Mouse (Mus musculus): ENCODE data around the gene Tigd3.

Gene Tigd3

DNA sequence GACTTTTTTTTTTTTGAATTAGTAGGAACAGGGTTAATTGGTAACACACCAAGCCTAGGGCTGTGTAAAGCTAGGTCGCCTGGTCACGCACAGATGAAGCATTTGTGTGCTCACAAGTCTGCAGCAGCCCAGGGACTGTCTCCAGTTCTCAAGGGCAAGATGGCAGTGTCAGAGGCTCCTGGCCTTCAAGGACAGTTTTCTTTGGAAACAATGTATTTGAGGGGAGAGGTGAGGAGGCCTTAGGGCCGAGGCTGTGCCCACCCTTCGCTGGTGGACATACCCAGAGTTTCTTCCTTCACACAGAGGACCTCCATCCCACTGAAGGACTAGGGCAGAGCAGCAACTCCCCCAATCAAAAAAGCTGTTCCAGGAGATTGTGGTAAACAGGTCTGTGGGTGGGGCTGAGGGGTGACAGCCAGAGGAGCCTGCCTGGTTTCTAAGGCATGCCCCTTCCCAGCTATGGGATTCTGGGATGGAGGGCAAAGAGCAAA is 46.6 kb downstream of the Tigd3 start:
- no peak for DNase-seq (ENCODE audit: low spot score in 2 of 2)

DNA sequence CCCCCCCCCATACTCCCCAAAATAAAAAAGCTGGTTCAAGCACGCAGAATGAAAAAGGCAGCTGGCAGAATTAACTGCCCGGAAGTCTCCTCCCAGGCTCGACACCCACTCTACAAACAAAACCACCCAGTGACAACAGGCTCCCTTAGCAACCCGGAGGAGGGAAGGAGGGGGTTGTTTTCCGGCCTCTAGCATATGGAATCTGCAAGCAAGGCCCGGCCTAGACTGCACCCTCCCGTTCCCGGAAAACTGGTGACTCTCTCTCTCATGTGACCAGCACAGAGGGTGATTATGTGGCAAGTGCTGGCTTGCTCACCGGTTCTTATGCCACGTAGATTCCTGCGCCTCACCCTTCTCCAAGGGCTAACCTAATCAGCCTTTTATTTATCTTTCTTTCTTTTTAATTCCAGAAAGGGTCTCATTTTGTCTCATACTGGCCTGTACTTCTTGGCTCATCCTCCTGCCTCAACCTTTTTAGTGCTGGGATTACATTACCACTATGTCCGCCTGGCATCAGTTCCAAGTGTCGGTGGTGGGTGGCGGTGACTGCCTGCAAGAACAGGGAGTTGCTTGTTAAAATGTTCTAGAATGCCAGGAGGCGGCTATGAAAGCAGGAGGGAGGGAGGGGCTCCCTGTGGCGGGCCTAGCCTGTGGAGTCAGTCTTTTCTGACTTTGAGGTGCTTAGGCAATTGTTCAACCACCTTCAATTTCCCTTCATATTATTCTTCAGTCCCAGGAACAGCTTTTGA is 47.2 kb downstream of the Tigd3 start:
- DNase-seq (ENCODE audit: low spot score in 2 of 2): peak; percentile 33 to 39

DNA sequence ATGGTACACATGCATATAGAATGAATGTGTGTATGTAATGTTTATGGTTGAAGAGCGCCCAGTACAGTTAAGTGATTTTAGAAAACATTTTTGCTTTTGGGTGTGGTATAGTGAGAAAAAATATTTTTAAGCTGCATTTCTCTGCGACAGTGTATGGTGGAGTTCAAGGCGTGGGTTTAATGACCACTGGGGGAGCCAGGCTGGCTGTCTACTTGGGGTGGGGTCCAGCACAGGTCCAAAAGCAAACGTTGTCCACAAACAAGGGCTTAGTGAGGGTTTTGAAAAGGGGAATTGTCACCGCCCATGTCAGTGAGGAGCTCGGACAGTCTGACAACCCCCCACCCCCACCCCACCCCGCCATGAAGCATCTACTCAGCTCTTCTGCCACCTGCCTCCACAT is 47.8 kb downstream of the Tigd3 start:
- no peak for DNase-seq (ENCODE audit: low spot score in 2 of 2)

DNA sequence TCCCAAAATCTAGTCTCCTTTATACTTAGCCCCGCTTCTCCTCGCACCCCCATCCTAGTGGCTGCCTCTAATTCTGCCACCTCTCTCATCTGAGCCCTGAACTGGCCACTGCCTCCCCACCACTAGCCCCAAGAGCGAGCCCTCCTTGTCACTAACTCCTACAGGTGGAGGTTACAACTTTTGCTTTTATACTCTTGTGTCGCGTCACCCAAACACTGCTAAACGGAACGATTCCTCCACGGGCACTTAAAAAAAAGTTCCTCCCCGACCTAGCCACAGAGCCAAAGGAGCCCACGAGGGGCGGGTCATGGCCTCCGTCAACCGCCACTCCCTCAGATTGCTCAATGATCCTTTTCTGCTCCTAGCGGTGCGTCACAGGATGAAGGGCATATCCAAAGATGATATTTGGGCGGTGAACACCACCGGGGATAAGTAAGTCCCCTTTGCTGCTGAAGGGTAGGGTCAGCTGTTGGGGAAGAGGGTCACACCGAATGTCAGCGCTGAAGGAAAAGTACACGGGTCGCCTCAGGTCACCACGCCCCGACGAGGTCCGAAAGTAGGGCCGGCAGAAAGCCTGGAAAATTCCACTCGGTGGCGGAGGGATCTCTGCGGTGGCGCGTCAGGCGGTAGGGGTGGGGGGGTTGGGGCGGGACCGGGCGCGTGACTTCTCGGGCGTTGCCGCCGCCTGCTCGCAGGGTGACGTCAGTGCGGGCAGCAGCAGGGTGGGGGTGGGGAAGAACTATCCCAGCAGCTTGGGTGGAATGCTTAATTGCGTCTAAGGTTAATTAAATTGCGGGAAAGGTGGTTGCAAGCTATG is 48.4 kb downstream of the Tigd3 start:
- peak; percentile 94 to 95 for DNase-seq (ENCODE audit: low spot score in 2 of 2)

DNA sequence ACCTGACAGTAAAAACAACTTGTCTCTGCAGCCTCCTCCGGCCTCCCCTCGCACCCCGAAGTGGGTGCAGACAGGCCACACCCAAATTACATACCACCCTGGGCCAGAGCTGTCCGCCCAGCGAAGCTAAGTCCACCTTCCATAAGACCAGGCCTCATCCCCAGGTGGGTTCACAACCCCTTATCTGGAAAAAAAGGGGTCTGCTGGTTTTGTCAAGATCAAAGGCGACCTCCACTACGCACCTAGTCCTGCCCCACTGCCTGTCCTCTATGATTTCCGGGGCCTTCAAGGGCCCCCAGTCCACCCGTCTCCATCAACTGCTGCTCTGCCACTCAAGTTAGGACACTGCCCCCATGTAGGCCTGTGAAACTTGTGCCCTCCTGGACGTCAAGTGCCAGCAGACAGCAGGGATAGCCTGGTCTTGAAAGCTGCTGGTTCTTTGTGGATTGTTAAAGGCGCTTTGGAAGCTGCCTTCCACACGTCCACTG is 49.1 kb downstream of the Tigd3 start:
- DNase-seq (ENCODE audit: low spot score in 2 of 2): peak; percentile 37 to 44

DNA sequence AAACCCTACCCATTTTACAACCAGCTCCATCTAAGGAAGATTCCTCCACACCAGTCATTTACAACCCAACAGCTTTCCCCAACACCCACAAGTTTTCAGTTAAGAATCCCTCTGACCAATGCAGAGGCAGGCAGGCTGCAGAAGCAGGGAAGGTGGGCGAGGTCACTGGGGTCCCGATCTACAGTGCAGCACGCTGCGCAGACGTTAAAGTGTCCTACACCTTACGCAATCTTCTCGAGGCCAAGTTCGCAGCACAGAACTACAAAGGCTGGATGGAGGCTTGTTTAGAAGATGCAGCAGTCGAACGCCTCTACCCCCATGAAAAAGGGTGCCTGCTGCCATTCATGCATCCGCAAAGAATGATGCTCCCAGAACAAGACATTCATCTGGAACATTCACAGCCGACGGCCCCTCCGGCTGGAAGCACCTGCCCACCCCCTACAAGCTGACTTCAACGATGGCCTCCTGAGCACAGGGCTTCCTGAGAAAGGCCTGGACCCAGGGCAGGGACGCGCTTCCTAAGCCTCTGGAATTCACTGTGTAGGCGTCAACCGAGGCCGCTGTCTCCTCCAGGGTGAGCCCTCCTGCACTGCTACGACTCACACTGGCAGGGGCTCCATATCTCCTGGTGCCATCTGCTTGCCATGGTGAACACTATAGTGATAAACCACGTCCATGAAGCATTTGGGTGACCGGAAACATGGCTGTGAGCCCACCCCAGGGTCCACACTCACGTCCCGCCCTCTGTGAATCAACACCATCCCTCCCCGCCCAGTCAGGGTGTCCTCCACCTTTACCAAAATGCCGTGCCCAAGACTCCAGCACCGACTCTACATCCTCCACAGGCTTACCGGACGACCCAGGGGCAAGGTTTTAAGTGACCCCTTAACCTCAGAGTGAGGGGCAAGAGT is 49.9 kb downstream of the Tigd3 start:
- peak; percentile 23 to 31 for DNase-seq (ENCODE audit: low spot score in 2 of 2)

DNA sequence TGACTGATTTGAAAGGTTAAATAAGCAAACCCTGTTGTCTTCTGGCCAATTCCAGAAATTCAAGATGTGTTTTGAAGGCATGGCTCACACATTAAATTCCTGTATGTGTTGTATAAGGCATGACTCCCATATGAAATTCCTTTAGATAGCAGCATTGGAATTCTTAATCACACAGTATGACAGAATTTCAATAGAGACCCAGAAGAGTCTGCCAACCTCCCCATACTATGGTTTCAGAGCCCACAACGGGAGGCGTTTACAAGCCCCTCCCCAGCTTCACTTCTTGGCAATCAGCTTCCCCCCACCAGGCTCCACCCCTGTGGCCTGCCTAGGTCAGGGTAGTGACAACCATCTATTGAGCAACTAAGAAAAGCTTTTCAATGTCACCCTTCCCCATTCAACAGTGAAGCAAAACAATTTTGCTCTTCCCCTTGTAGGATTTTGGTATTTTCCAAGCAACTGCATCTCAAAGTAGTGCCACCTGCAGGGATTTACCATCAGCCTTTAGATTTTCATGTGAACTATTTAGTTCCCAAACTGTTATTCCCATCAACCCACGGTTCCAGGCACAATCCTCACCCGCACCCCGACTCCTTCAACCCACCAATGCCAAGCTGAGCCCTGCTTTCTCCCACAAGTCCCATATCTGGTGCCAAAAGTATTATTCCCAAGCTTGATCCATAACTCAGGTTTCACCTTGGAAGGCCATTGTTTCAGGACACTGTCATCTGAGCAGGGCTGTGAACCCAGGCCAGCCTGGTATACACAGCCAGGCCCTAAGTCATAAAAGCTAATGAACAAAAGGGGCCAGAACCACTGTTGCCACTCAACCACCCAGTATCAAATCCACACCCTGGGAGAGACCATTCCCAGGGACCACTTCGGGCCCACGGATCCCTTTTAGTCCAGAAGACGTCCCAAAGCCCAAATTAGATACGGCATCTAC is 50.9 kb downstream of the Tigd3 start:
- DNase-seq (ENCODE audit: low spot score in 2 of 2): no peak

DNA sequence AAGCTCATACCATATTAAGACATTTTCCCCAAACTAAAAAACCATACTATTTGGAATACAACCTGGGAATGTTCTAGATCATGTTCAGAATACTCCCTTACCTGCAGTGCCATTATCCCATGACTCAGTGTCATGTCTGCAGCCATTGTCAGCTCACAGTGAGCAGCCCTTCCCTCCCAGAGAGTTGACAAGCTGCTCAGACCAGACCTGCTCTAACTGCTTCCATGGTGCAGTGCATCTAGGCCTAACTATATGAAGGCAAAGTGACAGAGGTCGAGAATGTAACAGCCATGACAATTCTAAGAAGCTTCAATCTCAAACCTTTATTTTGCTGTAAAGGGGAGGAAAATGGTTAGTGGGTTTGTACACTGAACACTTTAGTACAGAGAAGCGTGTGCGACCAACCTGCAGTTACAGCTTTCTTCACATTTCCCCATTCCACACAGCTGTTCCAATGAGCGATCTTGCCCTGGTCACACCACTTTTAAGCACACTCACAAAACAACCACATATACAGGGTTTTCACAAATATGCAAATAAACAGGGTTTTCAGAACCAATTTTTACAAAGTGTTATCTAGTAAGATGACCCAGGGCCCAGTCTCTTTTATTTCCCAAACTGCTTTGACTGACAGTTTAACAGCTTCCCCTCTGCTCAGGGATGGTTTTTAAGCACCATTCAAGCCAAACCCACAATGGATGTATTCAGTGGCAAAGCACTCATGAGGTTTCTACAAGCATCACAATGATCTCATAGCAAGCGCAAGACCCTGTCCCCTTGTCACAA is 51.8 kb downstream of the Tigd3 start:
- DNase-seq (ENCODE audit: low spot score in 2 of 2): no peak

DNA sequence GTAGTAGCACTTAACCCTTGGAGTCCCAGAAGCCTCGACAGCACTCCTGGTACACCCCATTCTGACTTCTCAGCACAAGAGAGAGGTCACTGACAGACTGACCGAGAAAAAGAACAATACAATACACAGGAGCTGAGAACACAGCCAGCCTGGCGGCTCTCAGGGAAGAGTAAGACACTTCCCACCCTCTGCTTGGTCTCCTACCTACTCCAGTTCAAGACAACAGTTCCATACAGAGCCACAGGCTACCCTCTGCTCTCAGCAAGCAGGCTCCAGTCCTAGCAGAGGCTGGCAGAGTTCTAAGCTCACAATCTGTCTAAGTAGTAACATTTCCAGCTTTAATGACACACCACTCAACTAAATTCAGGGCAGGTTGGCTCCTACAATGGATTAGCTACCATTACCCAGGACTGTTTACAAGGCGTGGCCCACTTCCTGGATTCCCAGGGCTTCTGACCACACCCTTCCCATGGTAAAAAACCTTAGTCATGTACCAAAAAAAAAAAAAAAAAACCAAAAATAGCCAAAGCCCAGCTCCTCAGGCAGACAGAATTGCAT is 52.5 kb downstream of the Tigd3 start:
- DNase-seq (ENCODE audit: low spot score in 2 of 2): no peak
